Mouse (Mus musculus): ENCODE measurements around the gene Pik3r2.

Pik3r2 gene

DNA sequence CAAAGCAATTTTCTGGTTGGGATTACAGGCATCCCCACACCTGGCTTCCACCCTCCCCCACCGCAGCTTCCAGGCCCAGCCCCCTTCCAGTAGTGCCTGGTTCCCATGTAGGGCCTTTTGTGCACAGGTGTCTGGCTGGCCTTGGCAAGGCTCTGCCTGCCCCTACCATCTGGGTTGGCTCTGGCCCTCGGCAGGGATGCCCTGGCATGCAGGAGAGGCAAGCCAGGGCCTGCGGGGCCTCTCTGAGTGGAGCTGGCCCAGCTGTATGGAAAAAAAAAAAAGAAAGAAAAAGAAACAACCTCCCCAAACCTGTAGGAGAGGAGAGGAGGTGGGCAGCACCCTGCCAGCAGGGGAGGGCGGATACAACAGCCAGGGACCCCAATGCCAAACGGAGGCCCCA is 3.1 kb downstream of the Pik3r2 start:
- DNase-seq (ENCODE audit: low spot score in 2 of 2): no peak

DNA sequence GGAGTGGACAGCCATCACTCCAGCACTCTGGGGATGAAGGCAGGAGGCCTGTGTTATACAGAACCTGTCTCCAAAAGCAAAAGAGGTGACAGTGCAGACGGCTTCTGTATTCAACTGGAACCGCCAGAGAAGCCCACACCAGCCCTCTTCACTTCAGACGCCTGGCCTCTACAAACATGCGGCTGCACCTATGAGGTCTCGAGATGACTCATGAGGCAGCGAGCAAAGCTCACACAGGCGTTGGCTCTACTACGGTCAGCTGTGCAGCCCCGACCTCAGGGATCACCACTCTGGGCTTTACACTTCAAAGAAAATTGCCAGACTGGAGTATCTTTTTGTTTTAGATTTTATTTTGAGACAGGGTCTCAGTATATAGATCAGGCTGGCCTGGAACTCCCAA is 3.6 kb downstream of the Pik3r2 start:
- no peak for DNase-seq (ENCODE audit: low spot score in 2 of 2)

DNA sequence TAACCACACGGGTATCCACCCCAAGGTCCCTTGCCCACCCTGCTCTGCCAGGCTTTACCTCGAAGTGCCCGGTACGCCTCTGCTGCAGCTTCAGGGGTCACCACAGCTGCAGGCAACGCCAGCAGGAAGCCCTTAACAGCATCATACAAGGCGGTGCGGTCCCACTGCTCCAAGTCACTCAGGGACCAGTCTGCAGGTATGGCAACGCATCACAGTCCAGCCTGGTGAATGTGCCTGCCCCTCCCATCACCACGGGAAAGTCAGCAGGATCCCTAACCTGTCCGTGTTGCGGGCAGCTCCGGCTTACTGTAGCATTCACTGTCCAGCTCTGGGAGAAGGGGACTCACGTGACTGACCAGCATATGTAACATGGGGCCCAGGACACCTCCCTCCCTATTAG is 4.4 kb downstream of the Pik3r2 start:
- no peak for DNase-seq (ENCODE audit: low spot score in 2 of 2)

DNA sequence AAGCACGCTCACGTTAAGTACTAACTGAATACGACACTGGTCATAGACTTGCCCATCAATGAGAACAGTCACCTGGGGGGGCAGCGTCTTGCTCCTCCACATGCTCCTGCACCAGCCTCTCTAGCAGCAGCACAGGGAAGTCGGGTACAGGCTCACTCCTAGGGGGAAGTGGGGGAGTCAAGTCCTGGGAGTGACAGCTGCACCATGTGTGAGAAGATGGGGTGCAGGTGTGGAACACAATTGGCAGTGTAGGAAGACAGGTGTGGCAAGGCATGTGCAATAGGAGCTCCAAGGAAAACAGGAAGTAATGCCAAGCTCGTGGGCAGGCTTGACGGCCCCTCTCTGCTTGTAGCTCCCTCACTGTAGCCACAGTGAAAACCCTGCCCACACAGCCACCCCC is 5.3 kb downstream of the Pik3r2 start:
- DNase-seq (ENCODE audit: low spot score in 2 of 2): no peak

DNA sequence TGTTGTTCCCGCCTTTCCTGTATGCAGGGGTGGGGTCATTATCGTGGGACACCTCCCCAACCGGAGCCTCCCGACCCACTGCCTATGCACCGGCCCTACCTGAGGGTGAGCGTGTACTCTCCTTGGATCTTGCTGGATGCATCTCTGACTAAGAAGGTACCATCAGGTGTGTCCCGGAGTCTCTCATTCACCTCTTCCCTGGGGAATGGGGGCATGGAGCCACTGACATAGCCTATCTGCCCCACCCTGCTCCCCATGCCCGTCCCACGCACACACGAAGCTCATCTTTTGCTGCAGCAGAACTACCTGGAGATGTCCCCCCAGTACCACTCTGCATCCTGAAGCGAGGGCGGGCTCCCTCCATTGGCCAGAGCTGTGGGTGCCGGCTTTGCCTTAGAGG is 5.8 kb downstream of the Pik3r2 start:
- no peak for DNase-seq (ENCODE audit: low spot score in 2 of 2)

DNA sequence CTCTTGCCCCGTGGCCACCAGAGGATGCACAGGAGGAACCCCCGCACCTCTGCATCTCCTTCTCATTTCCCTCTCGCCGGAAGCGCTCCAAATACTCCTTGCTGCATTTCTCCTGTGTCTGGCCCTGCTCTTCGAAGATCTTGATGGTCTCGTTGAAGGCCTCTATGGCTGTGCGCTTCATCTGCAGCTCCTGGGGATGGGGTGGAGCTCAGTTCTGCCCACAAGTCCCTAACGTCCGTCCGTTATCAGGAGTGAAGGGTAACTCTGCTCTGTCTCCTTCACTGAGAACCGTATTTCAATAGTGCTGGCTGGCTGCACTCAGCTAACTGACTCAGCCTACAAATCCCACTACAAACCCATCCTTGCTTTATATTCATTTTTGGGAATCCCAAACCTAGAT is 6.7 kb downstream of the Pik3r2 start:
- no peak for DNase-seq (ENCODE audit: low spot score in 2 of 2)

DNA sequence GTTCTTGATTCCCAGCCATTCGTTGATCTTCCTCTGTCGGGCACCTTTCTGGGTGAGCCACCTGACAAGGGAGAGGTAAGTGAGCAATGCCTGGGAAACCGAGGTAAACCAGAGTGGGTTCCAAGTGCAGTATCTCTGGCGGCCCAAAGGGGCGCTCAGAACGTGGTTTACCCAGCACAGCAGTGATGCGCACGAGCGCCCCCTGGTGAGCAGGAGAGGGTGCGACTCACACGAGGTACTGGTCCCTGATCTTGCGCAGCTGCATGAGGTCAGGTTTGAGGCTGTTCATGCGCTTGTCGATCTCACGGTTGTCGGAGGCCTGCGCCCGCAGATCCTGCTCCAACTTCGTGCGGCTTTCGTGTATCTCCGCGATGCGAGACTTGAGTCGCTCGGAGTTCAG is 7.2 kb downstream of the Pik3r2 start:
- peak; percentile 89 to 94 for DNase-seq (ENCODE audit: low spot score in 2 of 2)

DNA sequence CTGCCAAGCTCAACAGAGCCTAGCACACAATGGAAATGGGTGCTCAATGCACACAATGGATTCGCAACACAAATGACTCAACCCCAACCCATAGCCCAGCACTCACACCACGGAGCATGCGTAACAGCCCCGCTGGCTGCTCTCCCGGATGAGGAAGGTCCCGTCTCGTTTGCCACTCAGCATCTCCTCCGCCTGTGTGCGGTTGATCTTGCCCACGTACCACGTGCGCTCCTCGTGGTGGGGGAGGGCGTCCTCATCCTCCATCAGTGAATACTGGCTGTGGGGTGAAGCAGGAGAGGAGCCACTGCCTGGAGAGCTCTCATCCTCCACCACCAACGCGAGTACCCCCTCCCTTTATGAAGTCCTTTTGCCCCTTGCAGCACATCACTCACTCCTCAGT is 7.6 kb downstream of the Pik3r2 start:
- DNase-seq (ENCODE audit: low spot score in 2 of 2): no peak

DNA sequence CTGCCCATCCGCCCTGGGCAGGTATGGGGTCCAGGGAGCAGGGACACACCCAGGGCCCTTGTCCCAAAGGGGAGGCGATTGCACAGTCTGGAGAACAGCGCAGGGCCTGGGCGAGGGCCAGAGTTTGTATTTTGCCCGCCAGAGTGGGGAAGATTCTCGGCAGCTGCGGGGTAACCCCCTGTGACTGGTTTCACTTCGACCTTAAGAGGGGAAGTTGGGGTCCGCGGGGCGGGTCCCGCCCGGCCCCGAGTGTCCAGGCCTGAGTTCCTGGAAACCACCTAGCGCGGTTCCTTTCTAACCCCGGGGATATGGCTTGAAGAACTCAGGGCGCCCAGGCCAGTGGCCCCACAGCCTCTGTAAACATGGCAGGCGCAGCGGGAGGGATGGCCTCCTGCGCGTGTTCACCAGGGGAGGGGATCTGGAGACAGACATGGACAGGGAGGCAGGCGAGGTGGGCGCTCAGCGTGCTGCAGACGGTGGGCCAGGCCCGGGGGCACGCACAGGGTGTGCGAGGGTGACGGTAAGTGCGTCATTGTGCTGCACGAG is 8.2 kb downstream of the Pik3r2 start:
- DNase-seq (ENCODE audit: low spot score in 2 of 2): no peak

DNA sequence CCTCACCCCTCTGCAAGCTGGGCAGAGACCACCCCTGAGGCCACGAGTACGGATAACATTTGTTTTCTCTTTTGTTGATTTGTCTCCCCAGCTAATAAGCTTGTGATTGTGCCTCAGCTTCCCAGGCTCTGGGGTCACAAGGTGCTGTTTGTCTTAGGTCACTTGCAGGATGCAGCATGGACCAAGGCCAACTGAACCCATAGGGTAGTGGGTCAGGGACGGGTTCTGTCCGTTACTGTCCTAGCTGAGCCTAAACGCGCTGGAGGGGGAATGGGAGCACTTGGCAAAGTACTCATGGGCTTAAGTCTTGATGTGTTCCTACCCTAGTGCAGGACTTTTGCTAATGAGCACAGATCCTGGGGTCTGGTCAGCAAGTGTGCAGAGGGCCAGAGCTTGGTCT is 9.0 kb downstream of the Pik3r2 start:
- no peak for DNase-seq (ENCODE audit: low spot score in 2 of 2)

DNA sequence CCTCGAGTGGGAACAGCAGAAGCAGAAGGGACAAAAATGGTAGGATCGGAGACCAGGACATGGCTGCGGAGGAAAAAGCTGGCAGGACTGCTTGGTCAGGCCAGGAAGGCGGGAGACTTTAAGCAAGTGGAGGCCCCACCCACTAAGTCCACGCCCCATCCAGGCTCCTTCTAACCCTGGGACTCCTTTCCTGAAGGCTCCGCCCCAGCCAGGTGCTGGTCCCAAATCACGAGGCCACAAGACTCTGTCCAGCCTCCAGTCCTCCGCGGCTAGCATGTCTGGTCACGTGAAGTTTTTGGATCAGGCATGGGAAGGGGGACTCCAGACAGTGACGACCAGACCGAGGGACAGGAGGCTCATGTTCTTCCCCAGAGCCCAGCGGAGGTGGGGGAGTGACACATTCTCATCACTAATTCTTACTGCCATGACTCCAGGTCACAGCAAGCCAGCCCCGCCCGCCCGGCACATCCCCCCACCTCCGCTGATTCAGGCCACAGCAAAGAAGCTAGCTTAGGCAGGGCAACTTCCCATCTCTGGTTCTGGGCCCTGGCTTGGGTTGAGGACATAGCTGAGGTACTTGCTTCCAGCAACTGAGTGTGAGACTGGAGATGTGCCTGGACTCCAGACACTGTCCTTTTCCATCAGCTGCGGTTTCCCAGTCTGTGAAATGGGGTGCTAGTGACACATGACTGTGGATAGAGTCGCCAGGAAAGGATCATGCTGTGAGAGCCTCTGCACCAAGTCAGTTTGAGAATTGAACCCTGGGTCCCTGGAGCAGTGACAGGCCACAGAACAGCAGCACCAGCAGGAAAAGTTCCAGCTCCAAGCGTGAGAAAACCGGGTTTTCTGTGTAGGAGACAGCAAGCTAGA is 9.7 kb downstream of the Pik3r2 start:
- no peak for DNase-seq (ENCODE audit: low spot score in 2 of 2)

DNA sequence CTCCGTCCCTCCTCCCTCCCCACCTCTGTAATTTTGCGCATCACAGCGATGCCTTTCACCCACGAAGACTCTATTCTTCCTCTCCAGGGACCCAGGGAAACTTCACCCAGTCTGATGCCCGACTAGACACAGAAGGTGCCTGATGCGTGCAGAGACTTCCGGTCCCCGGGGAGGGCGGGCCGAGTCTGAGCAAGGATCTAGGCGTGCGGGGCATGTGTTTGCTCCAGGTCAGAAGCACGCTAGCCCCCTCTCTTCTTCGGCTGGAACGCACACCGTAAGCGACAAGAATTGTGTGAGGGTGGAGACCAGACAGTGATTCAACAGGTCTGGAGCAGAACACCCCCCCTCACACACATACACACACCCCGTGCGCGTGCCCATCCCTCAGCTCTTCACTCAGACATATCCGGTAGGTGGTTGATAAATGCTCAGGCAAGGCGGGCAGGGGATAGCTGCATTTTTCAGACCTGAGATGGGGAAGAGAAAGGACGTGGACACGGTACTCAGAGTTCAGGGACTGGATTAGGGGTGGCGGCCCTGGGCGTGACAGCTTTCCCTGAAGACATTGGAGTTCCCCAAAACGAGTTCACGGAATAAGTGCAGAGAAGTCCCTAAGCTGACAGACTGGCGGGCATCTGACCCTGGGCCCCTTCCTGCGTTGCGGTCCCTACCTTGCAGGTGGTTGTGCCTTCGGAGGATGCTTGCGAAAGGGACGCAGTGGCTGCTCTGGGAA is 10.5 kb downstream of the Pik3r2 start:
- DNase-seq (ENCODE audit: low spot score in 2 of 2): no peak

DNA sequence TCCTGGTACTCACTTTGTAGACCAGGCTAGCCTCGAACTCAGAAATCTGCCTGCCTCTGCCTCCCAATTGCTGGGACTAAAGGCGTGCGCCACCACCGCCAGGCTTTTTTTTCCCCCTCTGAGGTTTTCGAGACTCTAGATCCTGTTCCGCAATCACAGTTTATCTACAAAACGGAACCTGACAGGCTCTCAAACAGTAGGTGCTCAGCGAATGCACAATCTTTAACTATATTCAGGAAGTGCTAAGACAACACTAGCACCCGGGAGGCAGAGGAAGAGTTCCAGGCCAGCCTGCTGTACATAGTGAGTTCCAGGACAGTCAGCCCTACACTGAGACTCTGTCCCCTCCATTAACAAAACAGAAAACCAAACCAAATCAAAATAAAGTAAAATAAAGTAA is 11.2 kb downstream of the Pik3r2 start:
- no peak for DNase-seq (ENCODE audit: low spot score in 2 of 2)

DNA sequence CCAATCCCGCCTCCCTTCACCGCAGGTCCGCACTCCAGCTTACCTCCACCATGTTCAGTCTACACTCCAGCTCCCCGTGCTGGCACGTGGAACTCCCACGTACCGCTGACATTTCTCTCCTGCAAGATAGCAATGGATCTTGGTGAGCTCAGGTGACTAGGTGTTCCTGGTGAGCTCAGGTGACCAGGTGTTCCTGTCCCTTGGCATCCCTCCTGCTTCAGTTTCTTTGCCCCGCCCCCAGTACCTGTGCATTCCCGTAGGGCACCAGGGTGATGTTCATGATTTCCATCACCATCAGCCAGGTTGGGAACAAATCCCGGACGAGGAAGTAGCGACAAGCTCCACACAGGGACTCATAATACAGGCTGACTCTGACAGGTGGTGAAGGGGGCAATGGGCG is 11.8 kb downstream of the Pik3r2 start:
- DNase-seq (ENCODE audit: low spot score in 2 of 2): no peak

DNA sequence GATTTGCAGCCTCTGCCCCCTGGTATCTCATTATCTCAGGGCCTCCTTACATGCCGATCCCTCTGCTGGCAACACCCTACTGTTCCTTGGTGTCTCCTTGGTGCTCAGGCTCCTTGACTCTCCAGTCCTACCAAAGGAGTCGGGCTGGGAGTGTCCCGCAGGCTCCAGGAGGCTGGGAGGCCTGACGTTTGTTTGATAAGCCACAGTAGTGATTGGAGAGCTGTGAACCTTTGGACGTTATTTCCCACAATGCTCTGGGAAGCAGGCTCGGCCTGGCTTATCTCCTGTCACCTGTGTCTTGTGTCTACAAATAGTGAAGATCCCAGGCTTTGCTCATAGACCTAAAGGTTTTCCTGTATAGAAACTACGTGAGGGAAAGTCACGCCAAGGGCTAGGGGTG is 12.5 kb downstream of the Pik3r2 start:
- no peak for DNase-seq (ENCODE audit: low spot score in 2 of 2)

DNA sequence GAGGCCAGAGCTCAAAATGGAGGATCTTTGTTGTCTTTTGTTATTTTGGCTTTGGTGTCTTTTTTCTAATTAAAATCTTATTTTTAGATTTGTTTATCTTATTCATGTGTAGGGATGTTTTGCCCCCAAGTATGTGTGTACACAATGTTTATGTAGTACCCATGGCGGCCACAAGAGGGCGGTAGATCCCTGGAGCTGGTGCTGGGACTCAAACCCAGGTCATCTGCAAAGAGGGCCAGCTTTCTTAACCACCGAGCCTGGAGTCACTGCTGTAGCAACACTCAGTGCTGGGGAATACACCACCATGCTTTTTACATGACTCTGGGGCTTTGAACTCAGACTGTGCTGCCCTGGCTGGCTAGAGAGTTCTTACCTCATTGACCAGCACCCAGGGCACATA is 13.2 kb downstream of the Pik3r2 start:
- no peak for DNase-seq (ENCODE audit: low spot score in 2 of 2)

DNA sequence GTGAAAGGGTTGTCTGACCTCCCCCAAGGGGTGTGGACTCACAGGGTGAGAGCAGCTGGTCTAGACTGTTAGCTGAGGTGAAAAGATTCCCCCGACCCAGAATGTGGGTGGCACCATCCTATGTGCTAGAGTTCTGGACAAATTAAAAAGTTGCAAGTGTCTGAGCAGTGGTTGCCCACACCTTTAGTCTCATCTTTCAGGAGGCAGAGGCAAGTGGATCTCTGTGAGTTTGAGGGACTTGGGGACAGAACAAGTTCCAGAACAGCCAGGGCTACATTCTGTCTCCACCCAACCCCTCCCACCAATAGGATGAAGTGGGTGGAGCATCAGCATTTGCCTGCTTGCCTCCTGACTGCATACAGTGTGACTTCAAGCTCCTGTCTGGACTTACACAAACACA is 14.4 kb downstream of the Pik3r2 start:
- DNase-seq (ENCODE audit: low spot score in 2 of 2): no peak

DNA sequence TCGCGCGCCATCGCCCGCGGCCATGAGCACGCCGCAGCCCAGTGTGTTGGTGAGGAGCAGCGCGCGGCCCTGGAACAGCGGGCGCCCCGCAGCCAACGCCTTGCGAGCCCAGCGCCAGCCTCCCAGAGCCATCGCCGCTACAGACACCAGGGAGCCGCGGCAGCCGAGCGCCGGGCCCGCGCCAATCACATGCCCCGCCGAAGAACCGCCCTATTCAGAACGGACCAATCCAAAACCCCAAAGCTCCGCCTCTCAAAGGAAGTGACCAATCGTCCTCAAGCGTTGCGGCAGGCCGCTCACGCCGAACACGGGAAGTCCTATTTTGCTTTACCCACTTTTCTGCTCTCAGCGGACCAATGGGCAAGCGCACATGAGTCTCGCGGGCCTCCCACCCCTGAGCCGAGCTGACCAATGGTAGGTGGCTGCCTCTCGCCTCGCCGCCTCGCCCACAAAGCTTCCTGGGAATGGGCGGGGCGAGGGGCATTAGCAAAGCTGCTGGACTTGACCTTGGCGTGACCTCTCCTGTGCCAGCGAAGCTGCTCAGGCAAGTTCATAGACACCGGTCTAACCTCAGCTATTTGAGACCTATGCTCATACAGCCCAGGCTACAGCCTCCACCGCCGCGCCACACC is 15.6 kb downstream of the Pik3r2 start, which contains the start of gene Mpv17l2:
Gene Mpv17l2, minus strand, starts transcription at position 172 of the 632 bp plus-strand sequence.
- DNase-seq (ENCODE audit: low spot score in 2 of 2): peak; percentile 95 to 96

DNA sequence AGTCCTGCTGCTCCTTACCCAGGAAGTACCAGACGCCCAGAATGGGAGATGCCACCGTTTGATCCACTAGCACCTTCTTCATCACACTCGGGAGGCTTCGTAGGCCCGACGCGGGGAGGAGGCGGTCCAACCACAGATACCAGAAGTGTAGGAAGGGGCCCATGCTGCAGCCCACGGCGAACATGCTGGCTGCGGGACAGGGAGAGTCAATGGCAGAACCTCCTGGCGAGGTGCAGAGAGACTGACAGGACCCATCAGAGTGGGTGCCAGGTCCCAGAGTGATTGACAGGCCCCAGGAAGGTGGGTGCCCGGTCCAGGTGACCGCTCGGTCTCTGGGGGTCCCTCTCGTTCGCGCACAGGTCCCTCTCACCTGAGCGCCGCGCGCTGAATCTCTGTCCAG is 16.2 kb downstream of the Pik3r2 start:
- no peak for DNase-seq (ENCODE audit: low spot score in 2 of 2)

DNA sequence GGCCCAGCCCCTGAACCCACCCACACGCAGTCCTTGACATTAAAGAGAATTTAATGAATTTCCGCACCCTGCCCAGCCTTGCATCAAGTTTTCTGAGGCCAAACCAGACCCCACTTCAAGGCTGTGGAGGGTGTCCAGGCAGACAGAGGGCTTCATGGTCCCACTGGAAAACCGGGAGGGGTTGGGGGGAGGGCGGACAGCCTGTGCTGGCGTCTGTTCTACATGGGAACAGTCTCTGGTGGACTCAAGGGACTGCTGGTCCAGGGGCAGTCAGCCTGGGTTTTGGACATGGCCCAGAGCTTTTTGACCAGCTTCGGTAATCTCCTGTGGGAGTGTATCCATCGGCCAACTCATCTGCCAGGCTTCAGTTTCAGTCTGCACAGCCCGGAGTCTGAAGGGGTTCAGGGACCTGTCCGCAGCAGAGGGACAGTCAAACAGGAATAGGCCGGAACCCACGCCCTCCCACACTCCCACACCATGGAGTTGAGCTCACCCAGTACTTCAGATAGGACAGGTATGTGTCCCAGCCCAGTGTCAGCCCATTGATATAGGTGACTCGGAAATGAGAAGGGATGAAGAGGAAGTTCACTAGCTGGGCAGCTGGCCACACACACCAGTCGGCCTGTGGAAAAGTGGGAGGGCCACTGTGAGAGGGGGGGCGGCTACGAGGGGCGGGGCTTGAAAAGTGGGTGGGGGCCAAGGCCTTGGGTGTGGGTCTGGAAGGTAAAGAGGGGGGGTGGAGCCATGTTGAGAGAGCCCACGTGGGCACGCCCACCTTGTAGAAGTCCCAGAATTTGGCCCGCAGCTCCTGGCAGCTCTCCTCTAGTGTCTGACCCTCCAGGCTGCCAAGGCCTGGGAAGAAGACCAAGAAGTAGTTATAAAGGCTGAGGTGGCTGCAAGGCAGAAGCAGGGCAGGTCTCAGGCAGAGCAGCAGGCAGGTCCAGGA is 17.6 kb downstream of the Pik3r2 start:
- peak; percentile 16 to 44 for DNase-seq (ENCODE audit: low spot score in 2 of 2)

DNA sequence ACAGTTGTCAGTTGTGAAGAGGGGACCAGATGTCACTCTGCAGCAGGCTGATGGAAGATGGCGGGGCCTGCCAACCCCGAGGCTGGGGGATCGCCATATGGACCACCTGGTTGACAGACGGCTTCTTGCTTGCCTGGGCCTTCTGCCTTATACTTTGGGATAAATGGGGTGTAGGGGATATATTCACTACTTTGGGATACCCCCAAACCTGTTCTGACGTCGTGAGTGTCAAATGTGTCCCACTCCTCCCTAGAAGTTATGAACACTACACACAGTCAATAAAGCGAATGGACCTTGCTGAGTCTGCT is 18.3 kb downstream of the Pik3r2 start:
- DNase-seq (ENCODE audit: low spot score in 2 of 2): peak in 1 of 2 experiments; percentile 24

All from frontal cortex, postnatal 10 days (tissue).